Mouse (Mus musculus) kidney, postnatal 36 days (tissue): ENCODE data around the gene Rpl26.
A peak's percentile ranks its signal among the peaks of the same experiment; 100 is the strongest.
"Not testable (repeated sequence)": the region's sequence is repeated elsewhere in the genome, so short reads cannot be mapped to it uniquely, and the experiment has no call there.

Experiments used
- DNase-seq, 2 experiments: peaks; one replicate each; pipeline ENCODE4 v3.0.0; 2021 to 2022; ENCODE audit warnings: mixed read lengths in 2 of 2

Rpl26 gene

GRCm38 (mm10) chr11:68924749-68925148 is 23.4 kb downstream of the Rpl26 start:
- DNase-seq = no peak

GRCm38 (mm10) chr11:68926981-68927380 is 25.6 kb downstream of the Rpl26 start, which contains the start of gene Odf4:
Odf4 (minus strand) TSS chr11:68927081.
- no peak for DNase-seq

GRCm38 (mm10) chr11:68929947-68930346 is 28.6 kb downstream of the Rpl26 start:
- no peak for DNase-seq

- no peak for DNase-seq
Observed at GRCm38 (mm10) chr11:68933885-68934507, 32.6 kb downstream of the Rpl26 start.

GRCm38 (mm10) chr11:68936951-68937350 is 35.6 kb downstream of the Rpl26 start:
- DNase-seq = not testable (repeated sequence)

GRCm38 (mm10) chr11:68939451-68940304 is 38.3 kb downstream of the Rpl26 start:
- DNase-seq = peak; percentile 88 to 96

- peak; percentile 83 to 88 for DNase-seq
Observed at GRCm38 (mm10) chr11:68940516-68940915, 39.1 kb downstream of the Rpl26 start.

- peak; percentile 68 for DNase-seq
Observed at GRCm38 (mm10) chr11:68942731-68943130, 41.3 kb downstream of the Rpl26 start.

- no peak for DNase-seq
Observed at GRCm38 (mm10) chr11:68945245-68945644, 43.9 kb downstream of the Rpl26 start.

GRCm38 (mm10) chr11:68946001-68946400 is 44.6 kb downstream of the Rpl26 start:
- DNase-seq = no peak

- DNase-seq = no peak
Observed at GRCm38 (mm10) chr11:68946806-68947440, 45.5 kb downstream of the Rpl26 start.

- no peak for DNase-seq
Observed at GRCm38 (mm10) chr11:68947542-68947993, 46.2 kb downstream of the Rpl26 start.

GRCm38 (mm10) chr11:68953903-68954302 is 52.5 kb downstream of the Rpl26 start:
- DNase-seq = no peak

- no peak for DNase-seq
Observed at GRCm38 (mm10) chr11:68954408-68954807, 53.0 kb downstream of the Rpl26 start.

GRCm38 (mm10) chr11:68955473-68955872 is 54.1 kb downstream of the Rpl26 start:
- DNase-seq = no peak

- DNase-seq = peak; percentile 57 to 69
Observed at GRCm38 (mm10) chr11:68956107-68956506, 54.7 kb downstream of the Rpl26 start.
